Mouse (Mus musculus) A20 (cell line): ENCODE measurements around the gene E130218I03Rik.
A peak's percentile ranks its signal among the peaks of the same experiment; 100 is the strongest.

ENCODE experiments used
- DNase-seq: peaks from one replicate; pipeline ENCODE4 v3.0.0-alpha.2; 2011; ENCODE audit warnings: low read depth, low spot score

The E130218I03Rik gene

DNA sequence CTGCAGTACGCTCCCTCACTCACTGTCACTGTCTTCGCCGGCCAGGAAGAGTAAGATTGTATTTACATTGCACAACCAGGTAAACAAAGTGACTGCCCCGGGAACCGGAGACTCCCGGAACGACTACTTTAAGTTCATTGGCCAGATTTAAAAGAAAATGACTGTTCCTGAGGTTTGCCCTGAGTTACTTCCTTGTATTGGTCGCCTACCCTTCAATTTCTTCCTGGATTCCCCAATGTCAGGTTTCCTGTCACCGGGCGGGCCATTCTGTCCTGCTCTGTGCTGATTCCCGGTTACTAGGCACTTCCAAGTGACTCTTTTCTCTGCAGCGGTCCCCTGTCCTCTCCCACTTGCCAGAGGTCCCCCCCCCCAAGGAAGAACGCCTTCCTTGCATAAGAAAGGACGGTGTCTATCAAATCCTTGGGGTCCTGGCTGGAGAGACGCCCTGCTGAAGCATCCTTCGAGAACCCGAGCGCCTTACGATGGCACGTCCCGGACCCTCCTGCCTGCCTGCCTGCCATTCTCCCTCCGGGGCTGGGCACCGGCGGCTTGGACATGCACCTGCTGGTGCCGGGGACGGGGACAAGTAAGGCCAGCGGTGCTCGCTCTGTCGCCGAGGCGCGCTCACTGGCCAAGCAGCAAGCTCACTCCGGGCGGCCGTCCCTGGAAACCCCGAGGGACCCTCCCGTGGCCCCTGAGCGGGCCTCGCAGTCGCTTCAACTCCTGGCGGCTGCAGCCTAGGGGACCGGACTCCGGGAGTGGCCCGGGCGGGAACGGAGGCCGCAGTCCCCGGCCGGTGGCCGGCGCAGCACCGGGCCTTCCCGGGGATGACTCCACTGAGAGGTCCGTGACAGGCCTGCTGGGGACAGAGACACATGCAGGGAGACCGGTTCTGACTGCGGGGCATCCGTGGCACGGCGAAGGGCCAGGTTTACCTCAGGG lies 43.0 kb downstream of the E130218I03Rik start:
- DNase-seq, result no peak

DNA sequence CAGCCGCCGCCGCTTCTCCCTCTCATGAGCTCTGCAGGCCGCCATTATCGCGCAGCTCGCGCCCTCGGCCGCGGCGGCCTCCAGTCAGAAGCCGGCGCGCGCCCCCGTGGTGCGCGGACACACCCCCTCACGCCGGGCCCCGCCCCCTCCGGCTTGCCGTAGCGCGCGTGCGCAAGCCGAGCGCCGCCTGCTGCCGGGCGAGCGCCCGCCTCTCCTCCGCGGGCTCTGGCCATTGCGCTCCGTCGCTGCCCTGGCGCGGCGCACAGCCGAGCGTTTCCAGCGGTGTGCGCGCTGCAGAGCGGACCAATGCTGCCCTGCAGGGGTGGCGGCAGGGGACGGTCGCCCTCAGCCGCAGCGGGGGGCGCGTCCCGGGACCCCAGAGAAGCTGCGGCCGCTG lies 43.7 kb downstream of the E130218I03Rik start:
- peak; percentile 95 for DNase-seq

DNA sequence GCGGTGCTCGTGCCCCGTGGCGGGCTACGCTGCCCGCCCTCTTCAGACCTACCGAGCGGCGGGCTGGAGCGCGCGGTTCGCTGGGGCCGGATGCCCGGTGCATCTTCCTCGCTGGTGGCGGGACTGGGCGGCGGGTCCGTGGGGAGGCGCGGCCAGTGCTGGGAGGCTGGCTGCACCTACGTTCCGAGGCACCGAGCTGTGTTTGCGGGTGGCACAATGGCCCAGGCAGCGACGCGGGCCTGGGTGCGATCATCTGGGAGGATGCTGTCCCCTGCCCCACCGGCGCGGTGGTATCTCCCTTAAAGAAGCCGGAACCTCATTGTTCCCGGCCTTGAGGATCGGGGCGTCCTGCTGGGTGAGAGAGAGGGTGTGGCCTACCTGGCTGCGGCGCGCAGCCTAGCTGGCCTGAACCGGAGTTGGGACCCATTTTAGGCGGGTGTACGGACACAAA lies 44.1 kb downstream of the E130218I03Rik start, which contains the start of gene Pdik1l:
Gene Pdik1l (minus strand): TSS at position 321 of the 451 bp plus-strand sequence.
- DNase-seq, result peak; percentile 94

DNA sequence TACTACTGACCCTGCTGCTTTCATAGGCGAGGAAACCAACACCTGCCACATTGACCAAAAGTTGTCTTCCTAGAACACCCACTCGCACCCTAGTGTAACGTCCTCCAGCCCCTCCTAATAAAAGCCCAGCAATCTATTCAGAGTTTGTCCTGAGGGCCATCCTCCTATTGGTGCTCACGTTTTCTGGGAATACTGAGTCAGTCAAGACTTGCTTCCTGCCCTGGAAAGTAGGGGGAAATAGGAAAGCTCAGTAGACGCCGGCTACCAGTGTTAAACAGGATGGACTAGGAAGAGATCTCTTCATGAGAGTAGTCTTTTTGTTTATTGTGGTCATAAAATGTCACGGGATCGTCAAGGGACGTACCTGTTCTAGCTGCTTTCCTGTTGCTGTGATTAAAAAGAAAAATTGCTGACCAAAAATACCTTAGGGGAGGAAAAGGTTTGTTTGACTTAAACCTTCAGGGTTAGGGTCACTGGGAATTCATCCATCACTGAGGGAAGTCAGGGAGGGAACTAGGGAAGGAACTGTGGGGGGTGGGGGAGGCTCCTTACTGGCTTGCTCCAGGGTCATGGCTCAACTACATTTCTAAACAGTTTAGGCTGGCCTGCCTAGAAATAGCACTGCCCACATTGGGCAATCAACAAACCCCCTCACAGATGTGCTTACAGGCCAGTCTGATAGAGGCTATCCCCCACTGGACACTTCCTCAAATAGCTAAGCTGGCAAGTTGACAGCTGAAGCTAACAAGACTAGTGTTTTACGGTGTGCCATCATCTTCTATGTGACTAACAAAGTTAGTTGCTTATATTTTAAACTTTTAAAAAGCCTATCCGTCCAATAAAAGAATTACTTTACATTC lies 45.2 kb downstream of the E130218I03Rik start:
- DNase-seq, result peak; percentile 29

DNA sequence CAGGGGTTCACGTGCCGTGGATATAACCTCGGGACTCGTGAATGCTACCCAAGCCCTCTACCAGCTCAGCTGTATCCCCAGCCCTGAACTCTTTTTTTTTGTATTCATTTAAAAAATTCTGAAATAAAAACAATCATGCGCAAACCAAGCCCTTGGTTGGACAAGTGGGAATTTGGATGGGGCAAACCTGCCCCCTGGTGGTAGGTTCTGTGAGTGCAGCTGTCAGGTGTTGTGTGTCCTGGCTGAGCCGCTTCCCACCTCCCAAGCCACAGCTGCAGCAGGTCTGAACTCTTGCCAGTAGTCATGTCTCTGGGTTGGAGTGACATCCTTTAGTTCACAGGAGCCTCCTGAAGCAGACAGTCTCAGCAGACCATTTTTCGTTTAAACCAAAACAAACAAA lies 48.6 kb downstream of the E130218I03Rik start:
- peak; percentile 75 for DNase-seq

DNA sequence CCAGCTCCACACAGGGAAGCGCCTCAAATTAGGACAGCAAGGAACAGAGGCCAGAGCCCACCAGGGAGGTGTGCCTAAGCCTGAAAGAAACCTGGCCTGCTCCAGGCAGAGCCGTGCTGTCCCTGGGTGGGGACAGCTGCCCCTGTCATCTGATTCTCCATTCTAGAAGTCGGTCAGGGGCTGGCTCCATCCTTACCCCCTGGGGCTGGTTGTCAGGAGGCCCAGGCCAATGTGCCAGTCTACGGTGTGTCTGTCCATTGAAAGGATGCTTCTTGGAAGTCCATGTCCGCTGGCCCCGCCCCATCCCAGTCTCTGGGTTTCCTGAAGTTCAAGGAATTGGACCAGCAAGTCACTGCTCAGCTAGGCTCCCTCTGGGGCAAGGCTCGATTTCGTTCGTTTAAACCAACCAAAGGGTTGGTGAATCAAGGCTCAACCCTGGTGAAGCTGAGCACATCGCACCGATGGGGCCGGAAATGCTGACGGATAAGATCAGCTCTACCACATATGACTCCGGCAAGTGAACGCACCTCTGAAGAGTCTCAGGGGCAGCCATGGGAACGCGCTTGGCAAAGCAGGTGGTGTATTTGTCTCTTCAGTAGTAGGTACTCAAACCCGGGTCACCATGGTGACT lies 49.7 kb downstream of the E130218I03Rik start:
- no peak for DNase-seq

DNA sequence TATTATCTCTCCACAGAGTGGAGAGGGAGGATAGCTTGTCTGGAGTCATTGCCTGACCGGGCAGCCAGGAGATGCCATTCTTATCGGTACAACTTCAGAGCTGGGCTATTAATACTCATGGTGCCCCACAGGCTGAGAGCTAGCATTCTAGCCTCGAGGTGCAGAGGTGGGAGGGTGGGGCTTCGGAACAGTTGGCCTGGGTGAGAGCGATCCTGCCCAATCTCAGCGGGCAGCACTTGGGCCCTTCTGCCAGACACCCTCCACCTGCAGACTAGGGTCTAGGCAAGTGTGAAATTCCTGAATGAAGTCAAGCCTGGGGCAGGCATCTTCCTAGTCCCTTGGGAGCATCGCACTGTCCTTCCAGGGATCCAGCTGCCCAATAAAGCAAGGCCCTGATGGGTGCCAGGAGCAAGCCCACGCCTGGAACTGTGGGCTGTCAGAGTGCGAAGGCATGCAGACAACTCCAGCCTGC lies 50.3 kb downstream of the E130218I03Rik start:
- no peak for DNase-seq
